Mouse (Mus musculus) MEL (cell line): ENCODE data around the gene Fbxl12. TPM values are rescaled to one million over a fixed set of nuclear protein-coding genes. Genes with fewer than 3 reads are reported as not detected.
A peak's percentile ranks its signal among the peaks of the same experiment; 100 is the strongest.

ENCODE experiments used
- DNase-seq: peaks from one replicate; pipeline ENCODE4 v3.0.0; 2011; ENCODE audit warnings: low read depth, low spot score
- H3K27ac ChIP-seq: 2 replicates; pipeline ENCODE4 v1.5.1; 2012; ENCODE audit warnings: low read depth, mild to moderate bottlenecking, control low read depth, low read length, moderate library complexity; ENCODE audit not compliant: control insufficient read depth
- H3K27me3 ChIP-seq, 2 experiments: fragments of 150-350 bp in 1 of 2; sonication (generic) in 1 of 2; 2 replicates each; pipeline ENCODE4 v1.6.1; 2012; ENCODE audit warnings: low read length in 2 of 2, mild to moderate bottlenecking in 2 of 2, improper control_type of control experiment in 1 of 2, moderate library complexity in 1 of 2; ENCODE audit not compliant: insufficient read depth in 2 of 2, control insufficient read depth in 1 of 2
- H3K36me3 ChIP-seq, 2 experiments: 2 replicates each; pipeline ENCODE4 v1.6.1; 2012 to 2014; ENCODE audit warnings: low read length in 2 of 2, improper control_type of control experiment in 1 of 2, inconsistent platforms in 1 of 2, mild to moderate bottlenecking in 1 of 2; ENCODE audit not compliant: insufficient read depth in 2 of 2, control insufficient read depth in 1 of 2
- H3K4me1 ChIP-seq, 2 experiments: fragments of 150-350 bp in 1 of 2; sonication (generic) in 1 of 2; 2 replicates each; pipeline ENCODE4 v1.6.1; 2012; ENCODE audit warnings: low read length in 2 of 2, improper control_type of control experiment in 1 of 2, mild to moderate bottlenecking in 1 of 2; ENCODE audit not compliant: insufficient read depth in 2 of 2, control insufficient read depth in 1 of 2
- H3K4me3 ChIP-seq, 2 experiments: fragments of 150-350 bp in 1 of 2; sonication (generic) in 1 of 2; 2 replicates each; pipeline ENCODE4 v1.5.1; 2012; ENCODE audit warnings: low read depth in 2 of 2, low read length in 2 of 2, mild to moderate bottlenecking in 2 of 2, moderate library complexity in 2 of 2, control low read depth in 1 of 2, improper control_type of control experiment in 1 of 2; ENCODE audit not compliant: control insufficient read depth in 1 of 2, insufficient read depth in 1 of 2
- H3K79me2 ChIP-seq: 2 replicates; pipeline ENCODE4 v1.6.1; 2012; ENCODE audit warnings: mild to moderate bottlenecking, low read length, moderate library complexity; ENCODE audit not compliant: control insufficient read depth, poor library complexity, insufficient read depth
- H3K9ac ChIP-seq: 2 replicates; pipeline ENCODE4 v1.6.1; 2012; ENCODE audit warnings: low read depth, mild to moderate bottlenecking, control low read depth, low read length, moderate library complexity; ENCODE audit not compliant: control insufficient read depth, poor library complexity, severe bottlenecking
- H3K9me3 ChIP-seq: fragments of 150-350 bp; sonication (generic); replicated peaks from 2 replicates; pipeline ENCODE4 v1.6.1; 2012; ENCODE audit warnings: mild to moderate bottlenecking, low read length, improper control_type of control experiment, moderate library complexity; ENCODE audit not compliant: insufficient read depth
- CHD2 ChIP-seq: IDR thresholded peaks from 2 replicates; pipeline ENCODE4 v1.6.1; 2011; ENCODE audit warnings: low read length, improper control_type of control experiment
- CTCF ChIP-seq, 3 experiments: IDR thresholded peaks in 2 of 3; conservative IDR thresholded peaks in 1 of 3; 2 replicates each; pipeline ENCODE4 v1.5.1; 2011 to 2012; ENCODE audit warnings: low read length in 3 of 3, low read depth in 2 of 3, mild to moderate bottlenecking in 2 of 3, improper control_type of control experiment in 1 of 3, inconsistent platforms in 1 of 3, mixed read lengths in 1 of 3, moderate library complexity in 1 of 3; ENCODE audit not compliant: control insufficient read depth in 1 of 3, insufficient read depth in 1 of 3, poor library complexity in 1 of 3, severe bottlenecking in 1 of 3
- ELF1 ChIP-seq: IDR thresholded peaks from 2 replicates; pipeline ENCODE4 v1.6.1; 2014; ENCODE audit warnings: low read depth, mild to moderate bottlenecking, inconsistent platforms, low read length, improper control_type of control experiment, moderate library complexity
- HCFC1 ChIP-seq: IDR thresholded peaks from 2 replicates; pipeline ENCODE4 v1.6.1; 2012; ENCODE audit warnings: low read depth, mild to moderate bottlenecking, inconsistent platforms, low read length, improper control_type of control experiment, moderate library complexity
- MAX ChIP-seq: IDR thresholded peaks from 2 replicates; pipeline ENCODE4 v1.6.1; 2011; ENCODE audit warnings: low read length, improper control_type of control experiment
- MEF2A ChIP-seq: IDR thresholded peaks from 2 replicates; pipeline ENCODE4 v1.6.1; 2014; ENCODE audit warnings: low read depth, mild to moderate bottlenecking, inconsistent platforms, low read length, improper control_type of control experiment; ENCODE audit not compliant: poor library complexity, insufficient replicate concordance, severe bottlenecking; ENCODE audit errors: extremely low read depth
- MXI1 ChIP-seq: IDR thresholded peaks from 2 replicates; pipeline ENCODE4 v1.6.1; 2011; ENCODE audit warnings: mild to moderate bottlenecking, low read depth, low read length, improper control_type of control experiment
- MYC ChIP-seq: IDR thresholded peaks from 2 replicates; pipeline ENCODE4 v1.6.1; 2011; ENCODE audit warnings: low read depth, mild to moderate bottlenecking, low read length, improper control_type of control experiment, moderate library complexity
- NELFE ChIP-seq: IDR thresholded peaks from 2 replicates; pipeline ENCODE4 v1.6.1; 2011; ENCODE audit warnings: low read depth, low read length, improper control_type of control experiment
- NRF1 ChIP-seq: IDR thresholded peaks from 2 replicates; pipeline ENCODE4 v1.6.1; 2014; ENCODE audit warnings: low read depth, mild to moderate bottlenecking, inconsistent platforms, low read length, improper control_type of control experiment, moderate library complexity; ENCODE audit not compliant: poor library complexity, insufficient read depth, severe bottlenecking
- RAD21 ChIP-seq: IDR thresholded peaks from 2 replicates; pipeline ENCODE4 v1.6.1; 2011; ENCODE audit warnings: mild to moderate bottlenecking, low read depth, low read length, improper control_type of control experiment
- SIN3A ChIP-seq: IDR thresholded peaks from 2 replicates; pipeline ENCODE4 v1.6.1; 2012; ENCODE audit warnings: low read length, improper control_type of control experiment, inconsistent platforms
- SMC3 ChIP-seq: IDR thresholded peaks from 2 replicates; pipeline ENCODE4 v1.6.1; 2011; ENCODE audit warnings: low read depth, low read length, improper control_type of control experiment
- TAL1 ChIP-seq: IDR thresholded peaks from 2 replicates; pipeline ENCODE4 v1.6.1; 2012; ENCODE audit warnings: mild to moderate bottlenecking, inconsistent platforms, low read length, moderate library complexity, mixed read lengths
- USF1 ChIP-seq: IDR thresholded peaks from 2 replicates; pipeline ENCODE4 v1.6.1; 2014; ENCODE audit warnings: low read depth, mild to moderate bottlenecking, inconsistent platforms, low read length, improper control_type of control experiment, moderate library complexity
- USF2 ChIP-seq, 2 experiments: IDR thresholded peaks; 2 replicates each; pipeline ENCODE4 v1.6.1; 2011 to 2012; ENCODE audit warnings: improper control_type of control experiment in 2 of 2, low read length in 2 of 2, borderline replicate concordance in 1 of 2, inconsistent platforms in 1 of 2, low read depth in 1 of 2, mild to moderate bottlenecking in 1 of 2; ENCODE audit not compliant: insufficient read depth in 1 of 2
- ZC3H11A ChIP-seq: IDR thresholded peaks from 2 replicates; pipeline ENCODE4 v1.6.1; 2012; ENCODE audit warnings: low read depth, mild to moderate bottlenecking, inconsistent platforms, low read length, improper control_type of control experiment
- ZKSCAN1 ChIP-seq: IDR thresholded peaks from 2 replicates; pipeline ENCODE4 v1.6.1; 2012; ENCODE audit warnings: low read depth, mild to moderate bottlenecking, inconsistent platforms, low read length, improper control_type of control experiment, moderate library complexity
- ZMIZ1 ChIP-seq: IDR thresholded peaks from 2 replicates; pipeline ENCODE4 v1.6.1; 2012; ENCODE audit warnings: low read depth, mild to moderate bottlenecking, inconsistent platforms, low read length, improper control_type of control experiment, moderate library complexity
- ZNF384 ChIP-seq: IDR thresholded peaks from 2 replicates; pipeline ENCODE4 v1.6.1; 2012; ENCODE audit warnings: low read depth, mild to moderate bottlenecking, inconsistent platforms, low read length, improper control_type of control experiment
- polyA plus RNA-seq, 2 experiments: library from polyadenylated mRNA; stranded (reverse) in 1 of 2; unstranded in 1 of 2; fragments of >175 nt in 1 of 2; fragments of >200 nt in 1 of 2; gene quantifications; 2 replicates each; pipeline versions ENCODE4 v1.2.1 to v1.2.4; 2012; ENCODE audit warnings: low replicate concordance in 2 of 2, low read depth in 1 of 2; ENCODE audit not compliant: insufficient read length in 2 of 2, insufficient read depth in 1 of 2, missing spikeins in 1 of 2
- total RNA-seq: library from RNA; depleted of rRNA; stranded (reverse); fragments of 300-350 nt; gene quantifications from 2 replicates; pipeline ENCODE4 v1.2.3, GENCODE M21; 2012

The Fbxl12 gene
- total and polyA plus RNA-seq, 3 experiments = 16.4 to 44.0 TPM; not detected in 1

DNA sequence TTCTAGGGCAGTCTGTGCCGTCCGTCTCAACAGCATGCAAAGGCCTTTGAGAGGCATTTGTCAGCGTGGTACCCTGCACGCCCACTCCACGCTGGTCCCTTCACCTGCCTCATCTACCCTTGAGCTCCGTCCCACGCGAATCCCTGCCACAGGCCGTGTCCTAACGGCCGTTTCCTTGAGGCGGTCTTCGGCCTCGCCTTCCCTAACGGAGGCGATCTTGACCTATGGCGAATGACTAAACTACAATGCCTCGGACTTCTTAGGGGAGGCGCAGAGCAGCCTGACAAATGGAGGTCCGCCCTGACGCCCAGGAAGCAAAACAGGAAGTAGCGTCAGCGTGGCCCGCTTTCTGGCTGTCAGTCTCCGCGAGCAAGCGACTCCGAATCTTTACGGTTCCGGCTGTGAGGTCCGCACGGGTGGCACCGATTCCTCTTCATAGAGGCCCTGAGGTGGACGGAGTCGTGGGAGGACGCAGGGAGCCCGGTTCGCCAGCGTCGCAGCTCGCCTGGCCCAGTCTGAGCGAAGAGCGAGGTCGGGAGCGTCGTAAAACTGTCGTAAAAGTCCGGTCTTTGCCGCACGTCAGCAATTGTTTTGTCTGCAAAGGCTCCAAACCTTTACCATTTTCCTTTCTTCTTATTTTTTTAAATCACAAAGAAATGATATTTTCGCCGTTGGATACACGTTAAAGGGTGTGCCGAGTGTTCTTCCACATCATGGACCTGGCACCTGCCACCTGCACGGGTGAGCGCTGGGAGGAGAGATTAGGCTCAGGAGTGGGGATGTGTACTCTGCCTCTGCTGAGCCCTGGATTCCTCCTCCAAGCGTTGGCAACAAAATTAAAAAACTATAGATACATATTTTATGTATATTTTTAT is 37.2 kb downstream of the Fbxl12 start (continued):
- no peak for TF ChIP-seq USF2 (IDR thresholded peaks at IDR 0.05; ENCODE audit: borderline replicate concordance in 1 of 2, insufficient read depth in 1 of 2, low read depth in 1 of 2, low read length in 2 of 2)
- TF ChIP-seq RAD21 = no peak
- peak; percentile 95 for TF ChIP-seq ELF1
- TF ChIP-seq MXI1 = peak; percentile 93

- H3K27me3 ChIP-seq = no peaks in the 10 kb centered on the region
- H3K4me3 ChIP-seq = peak overlapping the region in 1 of 2 experiments; percentile 84; a peak in 1 of 4 replicates
- TF ChIP-seq HCFC1 = 0 out of 2 replicates have a peak, but pooled peaks have one; percentile 0
- TF ChIP-seq ZMIZ1 = no peak
- TF ChIP-seq, all 39 proteins: peak for 1
- H3K4me1 ChIP-seq = peaks cover 0 to 3% of the 10 kb centered on the region in 2 experiments; a peak in 2 of 4 replicates
- H3K36me3 ChIP-seq = peaks cover 0 to 11% of the 10 kb centered on the region in 2 experiments; a peak in 2 of 4 replicates
- no peak overlapping the region for H3K27ac ChIP-seq
- DNase-seq = peak; percentile 30
- H3K9me3 ChIP-seq = no peaks in the 10 kb centered on the region
- H3K79me2 ChIP-seq = peaks cover 3% of the 10 kb centered on the region; the same call in 1 of the 2 replicates
- no peak overlapping the region for H3K9ac ChIP-seq
These were observed 38.3 kb downstream of the Fbxl12 start for GRCm38 (mm10) chr9:20606269-20606668.

DNA sequence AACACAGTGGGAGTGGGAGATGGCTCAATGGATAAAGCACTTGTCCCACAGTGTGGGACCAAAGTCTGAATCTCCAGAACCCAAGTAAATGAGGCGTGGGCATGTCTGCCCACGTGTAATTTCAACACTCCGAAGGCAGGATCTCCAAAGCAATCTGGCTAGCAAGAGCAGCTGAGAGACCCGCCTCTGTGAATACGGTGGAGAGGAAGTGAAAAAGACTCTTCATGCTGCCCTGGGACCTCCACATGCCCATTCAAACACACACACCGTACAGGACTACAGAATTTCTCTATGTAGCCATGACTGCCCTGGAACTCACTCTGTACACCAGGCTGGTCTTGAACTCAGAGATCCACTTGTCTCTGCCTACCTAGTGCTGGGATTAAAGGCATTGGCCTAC is 43.3 kb downstream of the Fbxl12 start:
- H3K27ac ChIP-seq = no peak overlapping the region
- H3K27me3 ChIP-seq = no peaks in the 10 kb centered on the region
- H3K36me3 ChIP-seq = peaks cover 0 to under 1% of the 10 kb centered on the region in 2 experiments; a peak in 2 of 4 replicates
- H3K9ac ChIP-seq = no peak overlapping the region
- H3K4me3 ChIP-seq = no peak overlapping the region
- TF ChIP-seq ELF1 = no peak
- no peak for TF ChIP-seq CHD2
- TF ChIP-seq MXI1 = no peak
- TF ChIP-seq ZMIZ1 = no peak
- TF ChIP-seq ZKSCAN1 = no peak
- TF ChIP-seq, all 39 proteins: peak for 0
- no peak for DNase-seq
- Histone ChIP-seq H3K9me3 (no peaks in the 10 kb centered on the region), H3K4me1 (no peaks in the 10 kb centered on the region), H3K79me2 (no peaks in the 10 kb centered on the region)

GRCm38 (mm10) chr9:20581175-20581634 is 63.4 kb downstream of the Fbxl12 start, which contains the start of gene Zfp846:
Gene Zfp846, plus strand, starts transcription at chr9:20581291.
- Histone ChIP-seq H3K27ac (peak within 1 kb of the TSS; percentile 8), H3K9me3 (no peaks in the 10 kb centered on the region), H3K9ac (peak within 1 kb of the TSS; percentile 71), H3K27me3 (peaks cover 2 to 8% of the 10 kb centered on the region in 2 experiments; a peak in 3 of 4 replicates), H3K36me3 (peaks cover 0 to 6% of the 10 kb centered on the region in 2 experiments; a peak in 2 of 4 replicates), H3K79me2 (peaks cover 2% of the 10 kb centered on the region), H3K4me3 (peak within 1 kb of the TSS; percentile 66 to 73), H3K4me1 (peaks cover 2 to 6% of the 10 kb centered on the region in 2 experiments; a peak in 3 of 4 replicates)
- DNase-seq = peak; percentile 100
- TF ChIP-seq ZNF384 (peak; percentile 51; the same call in 1 of the 2 replicates), SMC3 (no peak), MAX (peak; percentile 88), SIN3A (peak; percentile 98), TAL1 (no peak), NELFE (peak; percentile 68), NRF1 (0 out of 2 replicates have a peak, but pooled peaks have one; percentile 45), USF1 (peak; percentile 54), CHD2 (peak; percentile 43; the same call in 1 of the 2 replicates), CTCF (IDR thresholded peaks at IDR 0.05 in 2 of 3, conservative IDR thresholded peaks at IDR 0.05 in 1 of 3; ENCODE audit: control insufficient read depth in 1 of 3, insufficient read depth in 1 of 3, low read depth in 2 of 3, low read length in 3 of 3, poor library complexity in 1 of 3, severe bottlenecking in 1 of 3) (0 out of 6 replicates have a peak, but pooled peaks of 1 of the 3 experiments have one; percentile 25), ZC3H11A (no peak), MEF2A (0 out of 2 replicates have a peak, but pooled peaks have one; percentile 27), MYC (peak; percentile 93; the same call in 1 of the 2 replicates)
